Mouse (Mus musculus) heart, embryonic 14.5 days (tissue): ENCODE data around the gene Ube3b. TPM values are rescaled to one million over a fixed set of nuclear protein-coding genes. Genes with fewer than 3 reads are reported as not detected.

Experiments used
- ATAC-seq: fragments of 200-750 bp; cut with Nextera tagmentation; 2 replicates; pipeline ENCODE4 v1.8.0; 2017; ENCODE audit warnings: low read depth, moderate TSS enrichment; ENCODE audit not compliant: insufficient number of reproducible peaks, insufficient read depth, low FRiP score
- H3K27ac ChIP-seq, 2 experiments: fragments of 200-500 bp in 1 of 2; fragments of 300-500 bp in 1 of 2; sonication (generic) in 1 of 2; replicated peaks in 1 of 2; 2 replicates each; pipeline ENCODE4 v1.5.1; 2012 to 2014; ENCODE audit warnings: low read depth in 2 of 2, low read length in 2 of 2, control low read depth in 1 of 2, mild to moderate bottlenecking in 1 of 2, mixed read lengths in 1 of 2; ENCODE audit not compliant: control insufficient read depth in 1 of 2, insufficient read depth in 1 of 2
- H3K27me3 ChIP-seq: fragments of 300-500 bp; sonication (generic); 2 replicates; pipeline ENCODE4 v1.6.1; 2014; ENCODE audit warnings: mild to moderate bottlenecking, low read length, control low read depth; ENCODE audit not compliant: control insufficient read depth, insufficient read depth
- H3K36me3 ChIP-seq: fragments of 300-500 bp; sonication (generic); 2 replicates; pipeline ENCODE4 v1.6.1; 2014; ENCODE audit warnings: mild to moderate bottlenecking, control low read depth, low read length, mixed read lengths; ENCODE audit not compliant: control insufficient read depth, insufficient read depth
- H3K4me1 ChIP-seq, 2 experiments: fragments of 200-500 bp in 1 of 2; fragments of 300-500 bp in 1 of 2; sonication (generic) in 1 of 2; 2 replicates each; pipeline ENCODE4 v1.6.1; 2012 to 2014; ENCODE audit warnings: low read length in 2 of 2, control low read depth in 1 of 2, mixed read lengths in 1 of 2; ENCODE audit not compliant: control insufficient read depth in 2 of 2, insufficient read depth in 2 of 2
- H3K4me2 ChIP-seq: fragments of 300-500 bp; sonication (generic); 2 replicates; pipeline ENCODE4 v1.6.1; 2014; ENCODE audit warnings: mild to moderate bottlenecking, low read length
- H3K4me3 ChIP-seq, 2 experiments: fragments of 200-500 bp in 1 of 2; fragments of 300-500 bp in 1 of 2; sonication (generic) in 1 of 2; 2 replicates each; pipeline ENCODE4 v1.5.1; 2012 to 2014; ENCODE audit warnings: low read length in 2 of 2, mild to moderate bottlenecking in 2 of 2, control low read depth in 1 of 2, low read depth in 1 of 2, moderate library complexity in 1 of 2; ENCODE audit not compliant: control insufficient read depth in 1 of 2, insufficient read depth in 1 of 2
- H3K9ac ChIP-seq: fragments of 300-500 bp; sonication (generic); 2 replicates; pipeline ENCODE4 v1.6.1; 2014; ENCODE audit warnings: mild to moderate bottlenecking, low read length
- H3K9me3 ChIP-seq: fragments of 300-500 bp; sonication (generic); 2 replicates; pipeline ENCODE4 v1.6.1; 2016; ENCODE audit warnings: low read length, control low read depth; ENCODE audit not compliant: control insufficient read depth
- WGBS: fragments of 180-500 bp; shearing (Covaris S2); extraction: QIAGEN DNeasy Blood & Tissue Kit; methylation state at CpG from one replicate; pipeline ENCODE4 v1.1.7; 2014; 5-methylcytosine and 5-hydroxymethylcytosine counted together
- polyA plus RNA-seq: library from polyadenylated mRNA; unstranded; fragments of >200 nt; fragmentation: Nextera tagmentation; extraction: Ambion mirVana; gene quantifications from 2 replicates; pipeline ENCODE4 v1.2.1, GENCODE M21; 2014

Ube3b gene
- polyA plus RNA-seq, 1 experiment from 2014 or later, result 51.1 TPM

DNA sequence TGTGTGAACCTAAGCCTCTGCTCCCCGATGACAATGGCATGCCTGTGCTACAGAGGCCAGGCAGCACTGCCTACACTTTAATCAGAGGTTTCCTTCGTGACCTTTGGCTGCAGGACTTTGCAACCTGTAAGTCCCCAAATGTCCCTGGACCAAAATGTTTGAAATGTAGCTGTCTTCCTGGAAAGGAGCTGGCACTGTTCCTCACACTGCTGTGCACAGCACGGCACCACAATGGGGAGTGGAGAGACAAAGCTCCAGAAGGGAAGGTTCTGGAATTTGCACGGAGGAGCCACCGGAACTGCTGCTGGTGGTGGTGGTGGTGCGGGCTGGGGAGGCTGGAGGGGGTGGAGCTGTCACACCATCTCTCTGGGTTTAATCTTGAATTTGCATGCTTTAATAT lies 46.3 kb downstream of the Ube3b start:
- ATAC-seq, result no peak
- Histone ChIP-seq H3K9me3 (no peaks in the 10 kb centered on the region), H3K27ac (no peak overlapping the region), H3K4me2 (no peak overlapping the region), H3K9ac (no peak overlapping the region), H3K36me3 (no peaks in the 10 kb centered on the region), H3K4me3 (no peak overlapping the region), H3K4me1 (peaks cover 0 to 4% of the 10 kb centered on the region in 2 experiments; a peak in 1 of 4 replicates), H3K27me3 (no peaks in the 10 kb centered on the region)
- WGBS, result 65% methylated on average over 6 of the region's 6 CpGs

DNA sequence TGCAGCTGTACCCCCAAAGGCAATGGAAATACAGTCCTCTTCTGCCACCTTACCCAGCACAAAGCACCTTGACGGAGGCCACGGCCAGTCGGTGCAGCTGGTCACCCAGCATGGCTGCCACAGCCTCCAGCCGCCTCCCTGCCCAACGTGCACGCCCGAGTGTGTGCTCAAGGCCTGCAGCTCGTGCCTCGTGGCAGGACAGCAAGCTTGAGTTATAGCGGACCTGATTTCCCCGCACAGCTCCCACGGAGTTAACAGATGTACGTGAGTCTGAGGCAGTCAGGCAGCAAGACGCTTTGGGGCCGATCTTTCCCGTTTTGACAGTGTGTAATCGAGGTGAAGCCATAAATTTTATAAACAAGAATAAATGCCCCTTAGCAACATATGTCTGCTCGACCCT lies 48.2 kb downstream of the Ube3b start:
- Histone ChIP-seq H3K9me3 (no peaks in the 10 kb centered on the region), H3K27me3 (no peaks in the 10 kb centered on the region), H3K4me3 (no peak overlapping the region), H3K27ac (no peak overlapping the region), H3K36me3 (no peaks in the 10 kb centered on the region), H3K4me2 (no peak overlapping the region), H3K9ac (no peak overlapping the region), H3K4me1 (no peaks in the 10 kb centered on the region)
- ATAC-seq, result no peak
- WGBS, result 78% methylated on average over 18 of the region's 18 CpGs

DNA sequence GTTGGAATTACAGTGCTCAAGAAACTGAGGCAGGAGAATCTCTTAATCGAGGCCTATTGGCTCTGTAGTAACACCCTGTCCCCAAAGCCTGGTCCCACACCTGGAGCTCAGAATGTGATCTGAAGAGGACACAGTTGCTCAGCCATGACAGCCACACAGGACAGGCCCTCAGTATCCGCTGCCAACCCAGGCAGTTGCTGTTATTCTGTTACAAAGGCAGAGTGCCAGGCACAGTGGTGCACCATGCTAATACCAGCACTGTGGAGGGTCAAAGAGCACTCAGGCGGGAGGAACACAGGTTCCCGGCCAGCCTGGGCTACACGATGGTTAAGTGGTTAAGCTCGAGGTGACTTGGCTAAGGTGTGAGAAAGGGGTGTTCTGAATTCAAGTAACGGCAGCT lies 49.4 kb downstream of the Ube3b start:
- no peak overlapping the region for H3K4me3 ChIP-seq
- H3K36me3 ChIP-seq, result peaks cover 7% of the 10 kb centered on the region; the same call in 1 of the 2 replicates
- no peak for ATAC-seq
- H3K27ac ChIP-seq, result no peak overlapping the region
- H3K4me1 ChIP-seq, result no peaks in the 10 kb centered on the region
- H3K4me2 ChIP-seq, result no peak overlapping the region
- WGBS, result 81% methylated on average over 7 of the region's 7 CpGs
- H3K9ac ChIP-seq, result no peak overlapping the region
- H3K27me3 ChIP-seq, result no peaks in the 10 kb centered on the region
- H3K9me3 ChIP-seq, result no peaks in the 10 kb centered on the region

DNA sequence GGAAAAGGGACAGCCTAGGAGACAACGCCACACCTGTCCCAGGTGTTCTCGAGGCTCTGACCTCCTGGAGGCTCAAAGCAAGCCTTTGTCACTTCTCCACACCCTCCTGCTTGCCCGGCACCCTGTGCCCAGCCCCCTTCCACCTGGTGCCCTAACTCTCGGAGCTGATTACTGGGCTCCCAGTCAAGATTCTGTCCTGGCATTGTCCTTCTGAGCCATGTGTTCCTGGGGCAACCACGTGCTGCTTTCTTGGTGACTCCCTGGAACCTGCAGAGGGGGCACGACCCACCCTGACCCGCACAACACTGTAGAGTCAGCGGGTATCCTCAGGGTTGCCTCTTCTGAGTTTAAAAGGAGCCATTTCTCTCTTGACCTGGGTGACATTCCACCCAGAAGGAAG lies 54.0 kb downstream of the Ube3b start:
- H3K9ac ChIP-seq, result no peak overlapping the region
- H3K4me1 ChIP-seq, result no peaks in the 10 kb centered on the region
- ATAC-seq, result no peak
- H3K9me3 ChIP-seq, result no peaks in the 10 kb centered on the region
- 84% methylated on average over 8 of the region's 8 CpGs for WGBS
- no peaks in the 10 kb centered on the region for H3K27me3 ChIP-seq
- H3K27ac ChIP-seq, result no peak overlapping the region
- no peak overlapping the region for H3K4me3 ChIP-seq
- H3K36me3 ChIP-seq, result peaks cover 34% of the 10 kb centered on the region
- no peak overlapping the region for H3K4me2 ChIP-seq

DNA sequence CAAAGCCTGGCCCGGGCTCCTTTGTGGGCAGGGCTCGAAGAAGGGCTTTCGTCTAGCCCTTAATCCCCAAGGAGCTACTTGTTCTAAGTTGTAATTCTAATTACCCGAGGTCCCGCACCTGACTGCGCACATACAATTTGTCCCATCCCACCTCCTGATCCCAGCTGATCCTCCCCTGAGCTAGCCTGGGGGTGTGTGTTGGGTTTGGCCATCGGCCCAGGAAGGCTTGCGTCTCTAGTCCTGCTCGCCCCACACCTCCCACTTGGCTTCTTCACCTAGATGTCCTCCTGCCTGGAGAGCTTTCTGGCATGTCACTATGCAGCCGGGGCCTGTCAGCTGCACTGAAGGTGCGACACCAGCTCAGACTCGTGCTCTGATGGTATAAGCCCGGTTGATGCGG lies 55.2 kb downstream of the Ube3b start:
- Histone ChIP-seq H3K36me3 (peaks cover 34% of the 10 kb centered on the region), H3K9ac (no peak overlapping the region), H3K4me3 (no peak overlapping the region), H3K4me2 (no peak overlapping the region), H3K4me1 (no peaks in the 10 kb centered on the region), H3K27me3 (no peaks in the 10 kb centered on the region), H3K9me3 (no peaks in the 10 kb centered on the region), H3K27ac (no peak overlapping the region)
- 90% methylated on average over 14 of the region's 14 CpGs for whole genome bisulfite sequencing
- no peak for ATAC-seq

DNA sequence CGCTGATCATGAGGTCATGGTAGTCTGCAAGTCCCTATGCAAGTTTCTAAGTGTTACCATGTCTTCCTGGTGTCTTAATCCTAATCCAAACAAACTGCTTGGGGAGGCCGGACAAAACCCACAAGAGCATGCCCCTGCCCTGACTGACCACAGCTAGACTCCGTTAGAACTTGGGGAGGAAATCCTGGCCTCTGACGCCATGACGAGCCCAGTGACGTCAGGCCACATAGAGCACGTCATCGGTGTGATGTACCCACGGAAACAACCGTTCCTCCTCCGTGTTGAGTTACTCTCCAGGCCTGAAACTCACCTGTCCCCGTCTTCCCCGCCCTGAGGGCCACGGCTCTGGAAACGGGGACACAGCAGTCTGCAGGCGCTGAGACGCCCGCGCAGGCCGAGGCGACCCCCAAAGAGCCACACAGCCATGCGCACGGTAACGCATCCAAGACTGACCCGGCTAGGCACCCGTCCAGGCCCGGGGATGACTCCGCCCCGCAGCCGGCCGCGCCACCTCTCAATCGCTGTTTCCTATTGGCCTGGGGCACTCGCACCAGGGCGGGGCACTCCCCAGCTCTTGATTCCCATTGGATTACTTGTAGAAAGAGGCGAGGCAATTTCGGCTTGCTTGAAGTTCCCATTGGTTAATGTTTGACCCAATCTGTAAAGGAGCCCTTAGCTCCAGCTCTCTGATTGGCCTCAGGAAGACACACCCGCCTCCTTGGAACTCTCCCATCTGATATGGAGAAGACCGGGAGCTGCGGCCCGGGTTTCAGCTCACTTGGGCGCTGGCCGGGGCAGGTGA lies 63.4 kb downstream of the Ube3b start, which contains the start of the genes Mmab and Mvk:
Gene Mmab, minus strand, starts transcription at position 495 of the 802 bp plus-strand sequence.
Gene Mvk, plus strand, starts transcription at position 704 of the 802 bp plus-strand sequence.
- WGBS, result 2% methylated on average over 43 of the region's 43 CpGs
- ATAC-seq, result peak; percentile 97
- peak within 1 kb of the TSS; percentile 57 to 68; a peak in 3 of 4 replicates for H3K27ac ChIP-seq
- 0 out of 2 replicates have a peak, but pooled peaks cover 7% of the 10 kb centered on the region for H3K36me3 ChIP-seq
- peaks cover 4 to 13% of the 10 kb centered on the region in 2 experiments for H3K4me1 ChIP-seq
- H3K27me3 ChIP-seq, result no peaks in the 10 kb centered on the region
- H3K9ac ChIP-seq, result peak within 1 kb of the TSS; percentile 82
- peak within 1 kb of the TSS; percentile 72 to 85 for H3K4me3 ChIP-seq
- no peaks in the 10 kb centered on the region for H3K9me3 ChIP-seq
- H3K4me2 ChIP-seq, result peak within 1 kb of the TSS; percentile 89

DNA sequence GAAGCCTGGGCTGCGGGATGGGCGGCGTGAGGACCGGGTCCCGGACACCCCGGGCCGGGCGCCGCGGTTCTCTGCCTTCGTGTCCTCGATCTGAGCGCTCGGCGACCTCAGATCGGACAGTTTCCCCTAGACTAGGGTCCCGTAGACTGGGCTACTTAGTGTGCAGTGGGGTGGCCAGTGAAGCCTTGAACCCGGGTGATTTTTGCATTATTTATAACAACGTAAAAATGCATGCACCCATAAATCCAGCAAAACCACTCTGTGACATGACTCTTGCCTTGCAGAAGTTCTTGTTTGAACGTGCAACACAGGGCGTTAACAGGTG lies 63.9 kb downstream of the Ube3b start:
- peak overlapping the region; percentile 82 for H3K9ac ChIP-seq
- WGBS, result 1% methylated on average over 21 of the region's 21 CpGs
- H3K36me3 ChIP-seq, result 0 out of 2 replicates have a peak, but pooled peaks cover 7% of the 10 kb centered on the region
- H3K27me3 ChIP-seq, result no peaks in the 10 kb centered on the region
- no peak overlapping the region for H3K27ac ChIP-seq
- no peaks in the 10 kb centered on the region for H3K9me3 ChIP-seq
- H3K4me3 ChIP-seq, result peak overlapping the region; percentile 69 to 72
- peaks cover 4 to 13% of the 10 kb centered on the region in 2 experiments for H3K4me1 ChIP-seq
- no peak for ATAC-seq
- peak overlapping the region; percentile 89 for H3K4me2 ChIP-seq
